Mouse (Mus musculus): ENCODE data around the gene Nynrin. TPM values are rescaled to one million over a fixed set of nuclear protein-coding genes. Genes with fewer than 3 reads are reported as not detected.

Gene Nynrin
- polyA plus RNA-seq, 1 experiment from 2014 or later: 27.8 TPM

GRCm38 (mm10) chr14:55845506-55846294 lies 8.1 kb upstream of the Nynrin start:
- ATAC-seq (ENCODE audit: insufficient number of reproducible peaks, insufficient read depth, low FRiP score, low TSS enrichment, low read depth): no peak
- H3K4me3 ChIP-seq: no peak overlapping the region
- no peak overlapping the region for H3K4me2 ChIP-seq
- H3K27me3 ChIP-seq: no peaks in the 10 kb centered on the region
- no peaks in the 10 kb centered on the region for H3K9me3 ChIP-seq
- WGBS: 73% methylated on average over 9 of the region's 9 CpGs
- H3K36me3 ChIP-seq: no peaks in the 10 kb centered on the region
- peaks cover 3% of the 10 kb centered on the region for H3K4me1 ChIP-seq
- H3K27ac ChIP-seq: no peak overlapping the region
- H3K9ac ChIP-seq: no peak overlapping the region

GRCm38 (mm10) chr14:55850885-55851284 lies 2.9 kb upstream of the Nynrin start:
- Histone ChIP-seq H3K27me3 (no peaks in the 10 kb centered on the region), H3K27ac (0 out of 2 replicates have a peak overlapping the region, but pooled peaks have one; percentile 98), H3K4me3 (no peak overlapping the region), H3K9ac (no peak overlapping the region), H3K4me2 (no peak overlapping the region), H3K9me3 (no peaks in the 10 kb centered on the region), H3K4me1 (peaks cover 33% of the 10 kb centered on the region), H3K36me3 (no peaks in the 10 kb centered on the region)
- ATAC-seq (ENCODE audit: insufficient number of reproducible peaks, insufficient read depth, low FRiP score, low TSS enrichment, low read depth): no peak
- 69% methylated on average over 6 of the region's 6 CpGs for WGBS

- no peaks in the 10 kb centered on the region for H3K27me3 ChIP-seq
- H3K4me2 ChIP-seq: peak overlapping the region; percentile 93
- peaks cover 5% of the 10 kb centered on the region for H3K36me3 ChIP-seq
- 3% methylated on average over 11 of the region's 11 CpGs for WGBS
- ATAC-seq (ENCODE audit: insufficient number of reproducible peaks, insufficient read depth, low FRiP score, low TSS enrichment, low read depth): peak; percentile 86
- peak overlapping the region; percentile 78 for H3K4me3 ChIP-seq
- peaks cover 53% of the 10 kb centered on the region for H3K4me1 ChIP-seq
- H3K9me3 ChIP-seq: no peaks in the 10 kb centered on the region
- peak overlapping the region; percentile 93 for H3K9ac ChIP-seq
- H3K27ac ChIP-seq: peak overlapping the region; percentile 98
Observed at GRCm38 (mm10) chr14:55852646-55853551, 911 bp upstream of the Nynrin start.

DNA sequence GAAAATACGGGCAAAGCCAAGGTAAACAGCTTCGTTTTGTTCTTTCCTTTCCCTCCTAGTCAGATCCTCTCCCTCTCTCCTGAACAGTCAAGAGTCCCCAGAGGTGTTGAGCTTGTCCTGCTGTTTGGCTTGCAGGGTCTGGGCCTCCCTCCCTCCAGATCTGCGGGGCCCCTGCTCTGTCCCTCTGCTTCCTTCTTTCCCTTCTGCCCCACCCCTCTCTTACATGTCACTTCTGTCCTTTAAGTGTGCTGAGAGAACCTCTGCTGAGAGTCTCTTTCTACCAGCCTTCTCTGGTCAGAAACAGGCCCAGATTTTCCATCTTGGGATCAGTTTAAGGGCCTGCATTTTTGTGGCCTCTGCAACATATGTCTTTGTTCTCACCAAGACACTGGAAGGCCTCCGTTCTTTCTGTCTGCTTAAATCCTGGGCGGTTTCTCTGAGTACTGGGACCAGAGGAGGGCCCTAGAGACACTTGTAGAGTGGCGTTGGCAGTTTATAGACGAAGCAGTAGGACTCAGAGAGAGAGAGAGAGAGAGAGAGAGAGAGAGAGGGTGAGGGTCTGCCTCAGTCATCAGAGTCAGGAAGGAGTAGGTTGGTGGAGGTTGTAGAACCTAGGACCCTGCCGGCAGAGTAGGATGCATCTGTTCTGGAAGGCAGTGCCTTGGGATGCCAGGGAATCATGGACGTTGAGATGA lies 743 bp downstream of the Nynrin start:
- no peaks in the 10 kb centered on the region for H3K9me3 ChIP-seq
- H3K36me3 ChIP-seq: peaks cover 17% of the 10 kb centered on the region
- H3K4me3 ChIP-seq: peak overlapping the region; percentile 78
- 0 out of 2 replicates have a peak, but pooled peaks have one; percentile 3 for ATAC-seq (ENCODE audit: insufficient number of reproducible peaks, insufficient read depth, low FRiP score, low TSS enrichment, low read depth)
- no peaks in the 10 kb centered on the region for H3K27me3 ChIP-seq
- H3K4me2 ChIP-seq: peak overlapping the region; percentile 93
- under 1% methylated on average over 9 of the region's 9 CpGs for WGBS
- peaks cover 70% of the 10 kb centered on the region for H3K4me1 ChIP-seq
- peak overlapping the region; percentile 98 for H3K27ac ChIP-seq
- peak overlapping the region; percentile 93 for H3K9ac ChIP-seq

DNA sequence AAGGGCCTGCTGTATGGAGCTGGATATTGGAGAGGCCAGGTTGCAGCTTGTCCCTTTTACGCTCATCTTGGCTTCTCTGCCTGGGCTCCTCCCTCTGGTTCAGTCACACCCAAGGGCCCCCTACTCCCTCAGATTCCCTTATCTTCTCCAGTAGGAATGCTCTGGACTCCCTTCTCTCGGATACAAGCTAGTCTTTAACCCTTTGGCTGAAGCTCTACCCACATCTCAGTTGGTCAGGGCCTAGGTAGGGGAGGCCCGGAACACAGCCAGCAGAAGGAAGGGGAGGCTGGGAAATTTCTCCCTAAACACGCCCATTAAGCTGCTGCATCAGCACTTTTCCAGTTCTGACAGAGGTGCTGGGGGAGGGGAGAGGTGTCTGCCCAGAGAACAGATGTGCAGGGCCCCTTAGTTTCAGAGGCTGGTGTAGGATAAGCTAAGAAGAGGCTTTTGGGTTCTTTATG lies 1.3 kb downstream of the Nynrin start:
- Histone ChIP-seq H3K4me3 (peak overlapping the region; percentile 78), H3K4me2 (peak overlapping the region; percentile 93), H3K27me3 (no peaks in the 10 kb centered on the region), H3K4me1 (peaks cover 74% of the 10 kb centered on the region), H3K27ac (peak overlapping the region; percentile 98), H3K36me3 (peaks cover 18% of the 10 kb centered on the region), H3K9ac (peak overlapping the region; percentile 93), H3K9me3 (no peaks in the 10 kb centered on the region)
- under 1% methylated on average over 4 of the region's 4 CpGs for WGBS
- no peak for ATAC-seq (ENCODE audit: insufficient number of reproducible peaks, insufficient read depth, low FRiP score, low TSS enrichment, low read depth)

DNA sequence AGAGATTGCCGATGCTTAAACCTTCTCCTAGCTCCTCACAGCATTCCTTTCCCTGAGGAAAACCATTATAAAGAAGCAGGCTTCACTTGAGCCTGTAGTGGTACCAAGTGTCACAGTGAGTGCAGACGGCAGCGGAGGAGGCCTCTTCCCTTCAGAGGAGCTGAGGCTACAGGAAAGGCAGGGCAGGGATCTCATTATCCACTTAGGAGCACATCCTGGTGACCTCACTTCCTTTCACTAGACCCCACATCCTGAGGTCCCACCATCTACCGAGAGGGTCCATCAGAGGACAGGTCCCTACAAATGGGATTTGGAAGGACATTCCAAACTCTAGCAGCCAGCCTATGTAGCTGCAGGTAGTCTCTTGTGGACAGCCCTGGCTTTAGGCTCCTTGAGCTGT lies 3.8 kb downstream of the Nynrin start:
- no peak overlapping the region; the same call in 1 of the 2 replicates for H3K27ac ChIP-seq

DNA sequence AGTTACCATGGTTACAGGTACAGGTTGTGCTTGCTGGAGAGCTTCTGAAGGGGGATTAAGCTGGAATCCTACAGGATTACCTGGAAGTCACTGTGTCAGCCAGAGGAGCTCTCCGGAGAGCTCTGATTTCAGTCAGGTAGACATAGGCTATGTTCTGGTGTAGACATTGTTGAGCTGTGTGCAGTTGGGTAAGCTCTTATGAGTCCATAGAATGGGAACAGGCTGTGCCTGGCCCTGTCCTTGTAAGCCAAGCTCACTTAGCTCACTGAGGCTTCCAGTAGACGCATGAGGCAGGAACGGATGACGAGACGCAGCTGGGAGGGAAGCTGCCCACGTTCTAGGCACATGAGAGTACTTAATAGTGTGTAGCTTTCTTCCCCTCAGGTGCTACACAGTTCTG lies 8.4 kb downstream of the Nynrin start:
- ATAC-seq (ENCODE audit: insufficient number of reproducible peaks, insufficient read depth, low FRiP score, low TSS enrichment, low read depth): no peak
- WGBS: 47% methylated on average over 6 of the region's 6 CpGs
- peaks cover 60% of the 10 kb centered on the region for H3K36me3 ChIP-seq

More for the DNA sequence above, 3.8 kb downstream of the Nynrin start:
- peak overlapping the region; percentile 24 for H3K4me3 ChIP-seq
- WGBS: 33% methylated on average over 4 of the region's 4 CpGs
- peaks cover 73% of the 10 kb centered on the region for H3K4me1 ChIP-seq
- peak overlapping the region; percentile 93 for H3K4me2 ChIP-seq
- H3K9me3 ChIP-seq: no peaks in the 10 kb centered on the region
- no peak for ATAC-seq (ENCODE audit: insufficient number of reproducible peaks, insufficient read depth, low FRiP score, low TSS enrichment, low read depth)
- H3K9ac ChIP-seq: peak overlapping the region; percentile 47
- no peaks in the 10 kb centered on the region for H3K27me3 ChIP-seq
- H3K36me3 ChIP-seq: peaks cover 18% of the 10 kb centered on the region

DNA sequence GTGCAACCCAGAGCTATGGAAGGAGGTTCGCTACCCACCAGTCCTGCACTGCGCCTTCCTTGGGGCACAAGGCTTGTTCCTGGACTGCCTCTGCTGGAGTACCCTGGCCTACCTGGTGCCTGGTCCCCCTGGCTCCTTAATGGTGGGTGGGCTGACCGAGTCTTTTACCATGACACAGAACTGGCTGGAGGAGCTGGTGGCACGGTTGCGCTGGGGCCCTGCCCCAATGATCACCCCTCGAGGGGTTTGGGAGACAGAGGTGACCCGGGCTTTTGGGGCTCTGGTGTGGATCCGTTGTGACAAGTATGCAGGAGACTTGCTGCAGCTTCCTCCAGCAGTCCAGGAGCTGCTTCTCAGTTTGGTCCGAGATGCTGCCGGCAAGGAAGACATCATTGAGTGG lies 9.2 kb downstream of the Nynrin start:
- Histone ChIP-seq H3K4me1 (peaks cover 54% of the 10 kb centered on the region), H3K4me2 (no peak overlapping the region), H3K27ac (peak overlapping the region; percentile 51; the same call in 1 of the 2 replicates), H3K9me3 (no peaks in the 10 kb centered on the region), H3K4me3 (no peak overlapping the region), H3K27me3 (no peaks in the 10 kb centered on the region), H3K36me3 (peaks cover 60% of the 10 kb centered on the region), H3K9ac (0 out of 2 replicates have a peak overlapping the region, but pooled peaks have one; percentile 52)
- no peak for ATAC-seq (ENCODE audit: insufficient number of reproducible peaks, insufficient read depth, low FRiP score, low TSS enrichment, low read depth)
- 92% methylated on average over 10 of the region's 10 CpGs for WGBS

More for the DNA sequence above, 8.4 kb downstream of the Nynrin start:
- H3K4me2 ChIP-seq: no peak overlapping the region
- no peak overlapping the region for H3K27ac ChIP-seq
- no peak overlapping the region for H3K4me3 ChIP-seq
- no peaks in the 10 kb centered on the region for H3K27me3 ChIP-seq
- H3K4me1 ChIP-seq: peaks cover 62% of the 10 kb centered on the region
- peak overlapping the region; percentile 36; the same call in 1 of the 2 replicates for H3K9ac ChIP-seq
- H3K9me3 ChIP-seq: no peaks in the 10 kb centered on the region

DNA sequence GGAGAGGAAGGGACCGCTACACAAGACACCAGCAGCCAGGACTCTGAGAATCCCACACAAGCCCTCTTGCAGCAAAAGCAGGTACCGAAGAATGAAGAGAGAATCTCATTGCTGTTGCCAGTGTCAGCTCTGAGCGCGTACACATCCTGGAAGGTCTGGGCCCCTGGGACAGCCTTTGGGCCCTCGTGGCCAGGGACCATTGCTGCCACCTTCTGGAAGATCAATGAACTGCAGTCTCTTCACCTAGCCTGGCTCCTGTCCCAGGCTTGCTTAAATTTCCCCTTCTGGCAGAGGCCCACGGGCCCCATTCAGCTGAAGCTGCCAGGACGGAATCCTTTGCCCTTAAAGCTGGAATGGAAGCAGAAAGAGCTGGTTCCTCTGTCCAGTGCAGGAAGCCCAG lies 10.0 kb downstream of the Nynrin start:
- no peak overlapping the region; the same call in 1 of the 2 replicates for H3K9ac ChIP-seq
- H3K4me2 ChIP-seq: no peak overlapping the region
- H3K27ac ChIP-seq: peak overlapping the region; percentile 51

GRCm38 (mm10) chr14:55866962-55867361 lies 13.2 kb downstream of the Nynrin start:
- peaks cover 23% of the 10 kb centered on the region for H3K4me1 ChIP-seq
- peaks cover 87% of the 10 kb centered on the region for H3K36me3 ChIP-seq
- 40% methylated on average over 4 of the region's 4 CpGs for WGBS
- H3K9me3 ChIP-seq: no peaks in the 10 kb centered on the region
- no peak overlapping the region for H3K4me2 ChIP-seq
- ATAC-seq (ENCODE audit: insufficient number of reproducible peaks, insufficient read depth, low FRiP score, low TSS enrichment, low read depth): no peak
- H3K4me3 ChIP-seq: no peak overlapping the region
- no peak overlapping the region for H3K27ac ChIP-seq
- no peak overlapping the region for H3K9ac ChIP-seq
- H3K27me3 ChIP-seq: no peaks in the 10 kb centered on the region

More for the DNA sequence above, 10.0 kb downstream of the Nynrin start:
- WGBS: 20% methylated on average over 7 of the region's 7 CpGs
- Histone ChIP-seq H3K4me1 (peaks cover 46% of the 10 kb centered on the region), H3K36me3 (peaks cover 64% of the 10 kb centered on the region), H3K9me3 (no peaks in the 10 kb centered on the region), H3K27me3 (no peaks in the 10 kb centered on the region), H3K4me3 (no peak overlapping the region)
- ATAC-seq (ENCODE audit: insufficient number of reproducible peaks, insufficient read depth, low FRiP score, low TSS enrichment, low read depth): peak; percentile 58; the same call in 1 of the 2 replicates

Measured in embryonic facial prominence, embryonic 13.5 days (tissue).